Comparison of ENCODE assay signal across 8 mouse cellular contexts in the genomic region with DNA sequence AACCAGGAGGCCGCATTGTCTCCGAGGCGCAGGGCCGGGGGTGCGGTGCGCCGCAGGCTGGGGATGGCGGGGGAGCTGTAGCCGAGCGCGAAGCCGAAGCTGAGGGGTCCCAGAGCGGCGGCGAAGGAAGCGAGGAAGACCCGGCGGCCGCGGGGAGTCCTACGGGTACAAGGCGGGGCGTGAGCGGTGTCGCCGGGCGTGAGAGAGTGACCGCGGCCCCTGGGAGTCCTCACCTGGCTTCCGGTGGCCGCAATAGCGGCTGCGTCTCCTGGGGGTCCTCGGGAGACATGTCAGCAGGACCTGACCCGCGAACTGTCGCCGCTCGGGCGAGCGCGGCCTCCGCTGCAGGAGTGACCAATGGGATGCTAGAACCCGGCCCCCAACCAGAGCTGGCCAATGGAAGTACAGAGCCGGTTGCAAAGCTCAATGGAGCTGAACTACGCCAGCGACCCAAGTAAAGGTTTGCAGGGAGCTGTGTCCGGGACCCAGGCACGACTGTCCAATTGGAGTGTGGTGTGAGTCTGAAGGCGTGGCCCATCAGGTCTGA. TPM values are rescaled to one million over a fixed set of nuclear protein-coding genes. Genes with fewer than 3 reads are reported as not detected.
A peak's percentile ranks its signal among the peaks of the same experiment; 100 is the strongest.
DNase-seq lines count a peak whose midpoint lies in the region; ATAC-seq and TF ChIP-seq lines count a peak whose summit lies in the region.

A gene (minus strand): TSS at position 359 of the 547 bp plus-strand sequence.

- peak; percentile 84 for TF ChIP-seq POLR2A in ES-Bruce4 (IDR thresholded peaks at IDR 0.05; ENCODE audit: insufficient read depth, low read length)

- H3K27me3 ChIP-seq in ES-Bruce4 (ENCODE audit: control insufficient read depth, insufficient read depth, low read length, poor library complexity, severe bottlenecking), result no peaks in the 10 kb centered on the region
- H3K27me3 ChIP-seq in forebrain, embryonic 13.5 days, result peaks cover 7% of the 10 kb centered on the region
- no peaks in the 10 kb centered on the region for H3K27me3 ChIP-seq in liver, postnatal 0 days (ENCODE audit: insufficient read depth, low read length)
- no peaks in the 10 kb centered on the region for H3K27me3 ChIP-seq in neural tube, embryonic 14.5 days (ENCODE audit: control insufficient read depth, insufficient read depth, low read length)

- H3K36me3 ChIP-seq in ES-Bruce4 (ENCODE audit: control insufficient read depth, insufficient read depth, low read length, poor library complexity, severe bottlenecking), result no peaks in the 10 kb centered on the region
- H3K36me3 ChIP-seq in forebrain, embryonic 13.5 days (ENCODE audit: poor library complexity, severe bottlenecking), result no peaks in the 10 kb centered on the region
- no peaks in the 10 kb centered on the region for H3K36me3 ChIP-seq in liver, postnatal 0 days (replicated peaks; ENCODE audit: insufficient read depth, low read length)
- peaks cover 1% of the 10 kb centered on the region; the same call in 1 of the 2 replicates for H3K36me3 ChIP-seq in neural tube, embryonic 14.5 days (ENCODE audit: control insufficient read depth, insufficient read depth, low read length)

- peak; percentile 99 for ATAC-seq in cerebellum, adult (ENCODE audit: insufficient number of reproducible peaks, low FRiP score, low TSS enrichment)
- ATAC-seq in forebrain, embryonic 13.5 days, result peak; percentile 98
- ATAC-seq in liver, postnatal 0 days, result peak; percentile 98
- peak; percentile 99 for ATAC-seq in neural tube, embryonic 14.5 days (ENCODE audit: low read depth)

- H3K4me2 ChIP-seq in forebrain, embryonic 13.5 days, result peak within 1 kb of the TSS; percentile 100
- peak within 1 kb of the TSS; percentile 100 for H3K4me2 ChIP-seq in liver, postnatal 0 days (ENCODE audit: low read depth, low read length)
- peak within 1 kb of the TSS; percentile 72 for H3K4me2 ChIP-seq in neural tube, embryonic 14.5 days (ENCODE audit: low read depth, low read length)

- intact Hi-C loops in heart, postnatal 10 days (cut with DNase I), result no loop called here

- TF ChIP-seq EP300 in ES-Bruce4 (IDR thresholded peaks at IDR 0.05; ENCODE audit: insufficient read depth, low read depth, low read length), result no peak
- no peak for TF ChIP-seq EP300 in liver, postnatal 0 days (IDR thresholded peaks at IDR 0.05; ENCODE audit: low read depth)

- H3K4me1 ChIP-seq in ES-Bruce4 (ENCODE audit: control insufficient read depth, insufficient read depth, low read length), result no peaks in the 10 kb centered on the region
- H3K4me1 ChIP-seq in forebrain, embryonic 13.5 days, result peaks cover 19% of the 10 kb centered on the region
- peaks cover 24% of the 10 kb centered on the region for H3K4me1 ChIP-seq in liver, postnatal 0 days (ENCODE audit: insufficient read depth)
- peaks cover 14% of the 10 kb centered on the region; the same call in 1 of the 2 replicates for H3K4me1 ChIP-seq in neural tube, embryonic 14.5 days (ENCODE audit: control insufficient read depth, insufficient read depth, low read length)

- H3K9me3 ChIP-seq in ES-Bruce4 (replicated peaks; ENCODE audit: control insufficient read depth, insufficient read depth, low read length, poor library complexity, severe bottlenecking), result no peaks in the 10 kb centered on the region
- no peaks in the 10 kb centered on the region for H3K9me3 ChIP-seq in forebrain, embryonic 13.5 days (replicated peaks)
- H3K9me3 ChIP-seq in liver, postnatal 0 days (ENCODE audit: low read length), result no peaks in the 10 kb centered on the region
- H3K9me3 ChIP-seq in neural tube, embryonic 14.5 days (ENCODE audit: control insufficient read depth, low read length), result no peaks in the 10 kb centered on the region

- H3K4me3 ChIP-seq in ES-Bruce4 (ENCODE audit: low read depth, low read length), result peak within 1 kb of the TSS; percentile 73
- H3K4me3 ChIP-seq in forebrain, embryonic 13.5 days, result peak within 1 kb of the TSS; percentile 68
- peak within 1 kb of the TSS; percentile 76 for H3K4me3 ChIP-seq in liver, postnatal 0 days (ENCODE audit: low read depth, low read length)
- H3K4me3 ChIP-seq in neural tube, embryonic 14.5 days (ENCODE audit: low read depth, low read length), result peak within 1 kb of the TSS; percentile 78

- H3K27ac ChIP-seq in ES-Bruce4 (ENCODE audit: insufficient read depth, low read length), result peak within 1 kb of the TSS; percentile 68
- H3K27ac ChIP-seq in forebrain, embryonic 13.5 days, result 0 out of 2 replicates have a peak within 1 kb of the TSS, but pooled peaks have one; percentile 5
- peak within 1 kb of the TSS; percentile 44; the same call in 1 of the 2 replicates for H3K27ac ChIP-seq in liver, postnatal 0 days (ENCODE audit: low read depth)
- H3K27ac ChIP-seq in neural tube, embryonic 14.5 days (ENCODE audit: low read depth, low read length), result peak within 1 kb of the TSS; percentile 74

- peak within 1 kb of the TSS; percentile 85 for H3K9ac ChIP-seq in ES-Bruce4 (ENCODE audit: low read depth, poor library complexity, severe bottlenecking)
- peak within 1 kb of the TSS; percentile 91 for H3K9ac ChIP-seq in forebrain, embryonic 13.5 days
- H3K9ac ChIP-seq in liver, postnatal 0 days (replicated peaks), result peak within 1 kb of the TSS; percentile 87
- H3K9ac ChIP-seq in neural tube, embryonic 14.5 days (replicated peaks; ENCODE audit: low read depth, low read length), result peak within 1 kb of the TSS; percentile 65

- peak; percentile 95 to 96 for DNase-seq in heart, postnatal 10 days
- peak; percentile 73 for DNase-seq in large intestine, adult 2 months (ENCODE audit: low read depth, low spot score)
- peak; percentile 88 for DNase-seq in liver, postnatal 0 days
- DNase-seq in testis, postnatal 10 days (ENCODE audit: low spot score), result peak; percentile 86

- TF ChIP-seq CTCF in ES-Bruce4 (IDR thresholded peaks at IDR 0.05; ENCODE audit: low read depth, low read length), result no peak
- TF ChIP-seq CTCF in liver, postnatal 0 days (IDR thresholded peaks at IDR 0.05; ENCODE audit: low read depth), result no peak

- WGBS in forebrain, embryonic 13.5 days, result under 1% methylated on average over 43 of the region's 50 CpGs
- under 1% methylated on average over 50 of the region's 50 CpGs for WGBS in large intestine, adult 2 months
- WGBS in liver, postnatal 0 days (ENCODE audit: insufficient replicate concordance), result under 1% methylated on average over 50 of the region's 50 CpGs
- WGBS in neural tube, embryonic 14.5 days, result under 1% methylated on average over 50 of the region's 50 CpGs

RNA-seq across cellular contexts. Expression of the gene that starts here (rescaled TPM):
- 7.9 and 9.0 TPM in 2 replicates for polyA plus RNA-seq in ES-Bruce4 (2011; ENCODE audit: insufficient read depth, insufficient read length, low read depth, missing spikeins)
- polyA plus RNA-seq in forebrain, embryonic 13.5 days (2015; fragmentation: Nextera tagmentation; extraction: Ambion mirVana), result 15.4 and 18.3 TPM in 2 replicates
- 10 to 100 TPM; 17.3 to 17.9 TPM for total RNA-seq in heart, postnatal 10 days (2021)
- polyA plus RNA-seq in large intestine, adult 2 months (2012; rRNA removed), result 12.4 and 14.9 TPM in 2 replicates
- 11.7 and 11.8 TPM in 2 replicates for polyA plus RNA-seq in liver, postnatal 0 days (2015; fragmentation: Nextera tagmentation; extraction: Ambion mirVana)
- polyA plus RNA-seq in neural tube, embryonic 14.5 days (2014; fragmentation: Nextera tagmentation; extraction: Ambion mirVana), result 17.6 and 21.2 TPM in 2 replicates

Comparison
In these comparisons a context has a peak if more than half of its experiments do, and no peak if none do; other contexts are left out.
1. Peak in every context shown above with its lines: DNase-seq, ATAC-seq, H3K4me3 ChIP-seq and H3K27ac ChIP-seq.
2. H3K27ac ChIP-seq: peak in every context shown above with its lines; median percentile 74 in neural tube, embryonic 14.5 days; 68 in ES-Bruce4; 44 in liver, postnatal 0 days; 5 in forebrain, embryonic 13.5 days.